Mouse (Mus musculus): ENCODE data around the gene Abcg3.

DNA sequence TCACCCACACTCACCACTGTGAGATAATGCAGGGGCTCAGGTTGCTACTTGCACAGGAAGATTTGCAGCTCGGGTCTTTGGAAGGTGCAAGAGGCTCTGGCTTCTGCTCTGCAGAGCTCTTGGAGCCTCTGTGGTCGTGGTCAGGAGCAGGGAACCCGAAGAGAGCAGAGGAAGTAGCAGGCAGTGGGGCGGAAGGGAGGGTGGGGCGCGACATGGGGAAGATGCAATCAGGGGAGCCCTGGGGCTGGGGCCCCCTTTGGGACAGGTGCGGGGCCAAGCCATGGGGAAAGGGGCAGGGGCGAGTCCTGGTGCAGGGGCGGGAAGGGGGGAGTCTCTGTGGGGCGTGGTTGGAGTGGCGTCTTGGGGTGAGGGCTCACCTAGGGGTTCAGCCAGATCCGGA lies at the start of gene Abcg3:
- TF ChIP-seq HCFC1 (IDR thresholded peaks at IDR 0.05; ENCODE audit: low read depth, low read length) (no peak), JUN (IDR thresholded peaks at IDR 0.05; ENCODE audit: insufficient read depth, low read depth, low read length) (no peak), CTCF (conservative IDR thresholded peaks at IDR 0.05 in 1 of 2, IDR thresholded peaks at IDR 0.05 in 1 of 2; ENCODE audit: low read depth in 2 of 2, low read length in 2 of 2) (no peak), ZC3H11A (IDR thresholded peaks at IDR 0.05; ENCODE audit: low read depth, low read length) (no peak), MYC (IDR thresholded peaks at IDR 0.05; ENCODE audit: low read depth, low read length) (no peak), TCF12 (IDR thresholded peaks at IDR 0.05; ENCODE audit: low read depth, low read length) (no peak), EP300 (IDR thresholded peaks at IDR 0.05; ENCODE audit: low read length) (no peak), MAX (IDR thresholded peaks at IDR 0.05; ENCODE audit: low read length) (no peak), JUND (conservative IDR thresholded peaks at IDR 0.05; ENCODE audit: low read depth, low read length) (no peak)
